Mouse (Mus musculus) CH12.LX (cell line): Measurements from ENCODE around the gene Prep. TPM values are rescaled to one million over a fixed set of nuclear protein-coding genes. Genes with fewer than 3 reads are reported as not detected.

Experiments
- DNase-seq: peaks from one replicate; pipeline ENCODE4 v3.0.0-alpha.2; 2013; ENCODE audit errors: extremely low read depth
- H3K27ac ChIP-seq: 2 replicates; pipeline ENCODE4 v1.5.1; 2012; ENCODE audit warnings: low read depth, mild to moderate bottlenecking, control low read depth, moderate library complexity; ENCODE audit not compliant: insufficient read depth
- H3K27me3 ChIP-seq: replicated peaks from 2 replicates; pipeline ENCODE3; 2012; ENCODE audit warnings: inconsistent platforms
- H3K36me3 ChIP-seq, 2 experiments: replicated peaks in 1 of 2; 2 replicates each; pipeline versions ENCODE3 to v1.6.1; 2012; ENCODE audit warnings: inconsistent platforms in 1 of 2, low read length in 1 of 2, mild to moderate bottlenecking in 1 of 2, mixed read lengths in 1 of 2, moderate library complexity in 1 of 2; ENCODE audit not compliant: control insufficient read depth in 1 of 2, insufficient read depth in 1 of 2
- H3K4me1 ChIP-seq, 2 experiments: 2 replicates each; pipeline ENCODE4 v1.6.1; 2012; ENCODE audit warnings: inconsistent platforms in 1 of 2, moderate library complexity in 1 of 2; ENCODE audit not compliant: insufficient read depth in 2 of 2, control insufficient read depth in 1 of 2
- H3K4me2 ChIP-seq: 2 replicates; pipeline ENCODE4 v1.6.1; 2012; ENCODE audit warnings: low read depth, mild to moderate bottlenecking, control low read depth; ENCODE audit not compliant: poor library complexity, insufficient read depth, severe bottlenecking
- H3K4me3 ChIP-seq, 3 experiments: fragments of 150-350 bp in 1 of 3; sonication (generic) in 1 of 3; replicated peaks in 1 of 3; 2 replicates each; pipeline versions ENCODE3 to v1.5.1; 2011 to 2012; ENCODE audit warnings: low read depth in 2 of 3, low read length in 2 of 3, mild to moderate bottlenecking in 2 of 3, moderate library complexity in 2 of 3, control low read depth in 1 of 3, improper control_type of control experiment in 1 of 3, inconsistent platforms in 1 of 3, mixed read lengths in 1 of 3; ENCODE audit not compliant: poor library complexity in 1 of 3
- H3K79me2 ChIP-seq: replicated peaks from 2 replicates; pipeline ENCODE4 v1.6.1; 2012; ENCODE audit warnings: mild to moderate bottlenecking, moderate library complexity; ENCODE audit not compliant: control insufficient read depth, poor library complexity, insufficient read depth, severe bottlenecking; ENCODE audit errors: extremely low read depth
- H3K9ac ChIP-seq: 2 replicates; pipeline ENCODE4 v1.6.1; 2012; ENCODE audit warnings: low read depth, mild to moderate bottlenecking, control low read depth, moderate library complexity; ENCODE audit not compliant: insufficient read depth
- H3K9me3 ChIP-seq: replicated peaks from 2 replicates; pipeline ENCODE3; 2012; ENCODE audit warnings: low read length, inconsistent platforms, mixed read lengths
- BHLHE40 ChIP-seq: IDR thresholded peaks from 2 replicates; pipeline ENCODE4 v1.6.1; 2011; ENCODE audit warnings: mild to moderate bottlenecking, low read depth, low read length, improper control_type of control experiment
- CTCF ChIP-seq, 2 experiments: IDR thresholded peaks in 1 of 2; conservative IDR thresholded peaks in 1 of 2; 2 replicates each; pipeline ENCODE4 v1.5.1; 2011 to 2012; ENCODE audit warnings: low read depth in 2 of 2, low read length in 2 of 2, improper control_type of control experiment in 1 of 2, inconsistent platforms in 1 of 2, mild to moderate bottlenecking in 1 of 2, moderate library complexity in 1 of 2
- E2F4 ChIP-seq: IDR thresholded peaks from 2 replicates; pipeline ENCODE4 v1.6.1; 2011; ENCODE audit warnings: low read depth, low read length, improper control_type of control experiment; ENCODE audit not compliant: insufficient replicate concordance
- ELF1 ChIP-seq: IDR thresholded peaks from 2 replicates; pipeline ENCODE4 v1.6.1; 2014; ENCODE audit warnings: low read depth, mild to moderate bottlenecking, inconsistent platforms, low read length, improper control_type of control experiment
- EP300 ChIP-seq: IDR thresholded peaks from 2 replicates; pipeline ENCODE4 v1.6.1; 2011; ENCODE audit warnings: low read length, improper control_type of control experiment
- ETS1 ChIP-seq: conservative IDR thresholded peaks from 2 replicates; pipeline ENCODE4 v1.6.1; 2012; ENCODE audit warnings: low read depth, mild to moderate bottlenecking, inconsistent platforms, low read length, improper control_type of control experiment, moderate library complexity
- GABPA ChIP-seq: IDR thresholded peaks from 2 replicates; pipeline ENCODE4 v1.6.1; 2012; ENCODE audit warnings: low read depth, low read length, improper control_type of control experiment, inconsistent platforms; ENCODE audit not compliant: insufficient replicate concordance
- IRF4 ChIP-seq: IDR thresholded peaks from 2 replicates; pipeline ENCODE4 v1.6.1; 2014; ENCODE audit warnings: low read depth, mild to moderate bottlenecking, inconsistent platforms, low read length, improper control_type of control experiment
- JUN ChIP-seq: IDR thresholded peaks from 2 replicates; pipeline ENCODE4 v1.6.1; 2011; ENCODE audit warnings: low read depth, mild to moderate bottlenecking, low read length, improper control_type of control experiment, moderate library complexity; ENCODE audit not compliant: insufficient read depth
- JUND ChIP-seq: conservative IDR thresholded peaks from 2 replicates; pipeline ENCODE4 v1.6.1; 2011; ENCODE audit warnings: low read depth, low read length, improper control_type of control experiment
- KAT2A ChIP-seq: IDR thresholded peaks from 2 replicates; pipeline ENCODE4 v1.6.1; 2012; ENCODE audit warnings: low read length, improper control_type of control experiment, inconsistent platforms; ENCODE audit not compliant: insufficient replicate concordance
- MAFK ChIP-seq: IDR thresholded peaks from 2 replicates; pipeline ENCODE4 v1.6.1; 2011; ENCODE audit warnings: low read length, improper control_type of control experiment; ENCODE audit not compliant: insufficient replicate concordance
- MAX ChIP-seq: IDR thresholded peaks from 2 replicates; pipeline ENCODE4 v1.6.1; 2011; ENCODE audit warnings: low read length, improper control_type of control experiment
- MAZ ChIP-seq: IDR thresholded peaks from 2 replicates; pipeline ENCODE4 v1.6.1; 2012; ENCODE audit warnings: low read depth, mild to moderate bottlenecking, inconsistent platforms, low read length, improper control_type of control experiment, moderate library complexity
- MXI1 ChIP-seq: IDR thresholded peaks from 2 replicates; pipeline ENCODE4 v1.6.1; 2011; ENCODE audit warnings: mild to moderate bottlenecking, low read depth, low read length, improper control_type of control experiment
- MYC ChIP-seq: IDR thresholded peaks from 2 replicates; pipeline ENCODE4 v1.6.1; 2011; ENCODE audit warnings: low read depth, mild to moderate bottlenecking, improper control_type of control experiment, low read length
- NELFE ChIP-seq: IDR thresholded peaks from 2 replicates; pipeline ENCODE4 v1.6.1; 2011; ENCODE audit warnings: low read depth, low read length, improper control_type of control experiment
- NRF1 ChIP-seq: IDR thresholded peaks from 2 replicates; pipeline ENCODE4 v1.6.1; 2014; ENCODE audit warnings: low read depth, mild to moderate bottlenecking, inconsistent platforms, low read length, improper control_type of control experiment, moderate library complexity
- POLR2AphosphoS2 ChIP-seq: IDR thresholded peaks from 2 replicates; pipeline ENCODE4 v1.6.1; 2011; ENCODE audit warnings: low read depth, low read length, improper control_type of control experiment
- RAD21 ChIP-seq: IDR thresholded peaks from 2 replicates; pipeline ENCODE4 v1.6.1; 2011; ENCODE audit warnings: low read depth, mild to moderate bottlenecking, low read length, improper control_type of control experiment, moderate library complexity
- RCOR1 ChIP-seq: conservative IDR thresholded peaks from 2 replicates; pipeline ENCODE4 v1.6.1; 2012; ENCODE audit warnings: low read depth, mild to moderate bottlenecking, inconsistent platforms, low read length, improper control_type of control experiment
- SIN3A ChIP-seq: IDR thresholded peaks from 2 replicates; pipeline ENCODE4 v1.6.1; 2012; ENCODE audit warnings: low read length, improper control_type of control experiment, inconsistent platforms
- SMC3 ChIP-seq: IDR thresholded peaks from 2 replicates; pipeline ENCODE4 v1.6.1; 2011; ENCODE audit warnings: low read depth, low read length, improper control_type of control experiment
- TCF12 ChIP-seq: IDR thresholded peaks from 2 replicates; pipeline ENCODE4 v1.6.1; 2014; ENCODE audit warnings: low read depth, mild to moderate bottlenecking, inconsistent platforms, low read length, improper control_type of control experiment
- UBTF ChIP-seq: IDR thresholded peaks from 2 replicates; pipeline ENCODE4 v1.6.1; 2012; ENCODE audit warnings: low read depth, mild to moderate bottlenecking, inconsistent platforms, low read length, improper control_type of control experiment, moderate library complexity
- USF1 ChIP-seq: IDR thresholded peaks from 2 replicates; pipeline ENCODE4 v1.6.1; 2014; ENCODE audit warnings: low read depth, mild to moderate bottlenecking, inconsistent platforms, low read length, improper control_type of control experiment
- USF2 ChIP-seq: conservative IDR thresholded peaks from 2 replicates; pipeline ENCODE4 v1.6.1; 2011; ENCODE audit warnings: low read depth, low read length, improper control_type of control experiment
- ZC3H11A ChIP-seq: IDR thresholded peaks from 2 replicates; pipeline ENCODE4 v1.6.1; 2012; ENCODE audit warnings: low read depth, mild to moderate bottlenecking, inconsistent platforms, low read length, improper control_type of control experiment
- ZMIZ1 ChIP-seq: IDR thresholded peaks from 2 replicates; pipeline ENCODE4 v1.6.1; 2012; ENCODE audit warnings: low read depth, mild to moderate bottlenecking, inconsistent platforms, low read length, improper control_type of control experiment
- dilution Hi-C: fragments of 300-500 bp; cut with MboI; formaldehyde crosslinking; loops from 2 replicates; pipeline ENCODE4 v1.14.3; 2020; ENCODE audit warnings: low sequenced_read_pairs; ENCODE audit not compliant: extremely low pct_unique_long_range_greater_than_20kb, extremely low pct_ligation_motif_present
- in situ Hi-C: fragments of 300-500 bp; cut with MboI; formaldehyde crosslinking; loops from 3 replicates; pipeline ENCODE4 v1.14.3; 2019; ENCODE audit warnings: low sequenced_read_pairs, low pct_ligation_motif_present, low pct_unique_long_range_greater_than_20kb, mixed read lengths
- polyA plus RNA-seq: library from polyadenylated mRNA; unstranded; fragments of >175 nt; gene quantifications from 2 replicates; pipeline ENCODE4 v1.2.1, GENCODE M21; 2012; ENCODE audit warnings: low read depth; ENCODE audit not compliant: insufficient read length
- total RNA-seq, 2 experiments: library from RNA; depleted of rRNA; stranded (reverse); fragments of 300-350 nt in 1 of 2; fragments of >200 nt in 1 of 2; gene quantifications; 2 replicates each; pipeline ENCODE4 v1.2.3; 2012 to 2014

The Prep gene
- total and polyA plus RNA-seq, 3 experiments, result 17.6 to 28.2 (median 25.7) TPM

DNA sequence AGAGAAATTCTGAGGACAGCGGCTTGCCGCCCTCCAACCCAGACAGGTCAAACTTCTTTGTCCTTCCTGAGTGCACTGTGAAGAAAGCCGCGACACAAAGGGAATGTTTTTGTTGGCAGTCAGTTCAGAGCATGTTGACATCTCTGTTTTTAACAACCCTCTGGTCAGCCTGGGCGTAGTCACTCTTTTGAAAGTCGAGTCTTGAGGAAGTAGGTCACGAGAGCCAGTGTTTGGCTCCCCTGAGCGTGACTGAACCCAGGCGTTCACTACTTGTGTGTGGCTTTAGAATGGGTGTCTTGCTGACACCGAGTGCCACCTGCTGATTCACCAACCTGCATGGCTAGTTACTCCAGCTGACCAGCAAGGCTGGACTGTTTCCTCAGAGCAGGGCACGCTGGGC lies 18.4 kb upstream of the Prep start:
- dilution Hi-C loops, result no loop called here
- no peak overlapping the region for H3K27ac ChIP-seq

DNA sequence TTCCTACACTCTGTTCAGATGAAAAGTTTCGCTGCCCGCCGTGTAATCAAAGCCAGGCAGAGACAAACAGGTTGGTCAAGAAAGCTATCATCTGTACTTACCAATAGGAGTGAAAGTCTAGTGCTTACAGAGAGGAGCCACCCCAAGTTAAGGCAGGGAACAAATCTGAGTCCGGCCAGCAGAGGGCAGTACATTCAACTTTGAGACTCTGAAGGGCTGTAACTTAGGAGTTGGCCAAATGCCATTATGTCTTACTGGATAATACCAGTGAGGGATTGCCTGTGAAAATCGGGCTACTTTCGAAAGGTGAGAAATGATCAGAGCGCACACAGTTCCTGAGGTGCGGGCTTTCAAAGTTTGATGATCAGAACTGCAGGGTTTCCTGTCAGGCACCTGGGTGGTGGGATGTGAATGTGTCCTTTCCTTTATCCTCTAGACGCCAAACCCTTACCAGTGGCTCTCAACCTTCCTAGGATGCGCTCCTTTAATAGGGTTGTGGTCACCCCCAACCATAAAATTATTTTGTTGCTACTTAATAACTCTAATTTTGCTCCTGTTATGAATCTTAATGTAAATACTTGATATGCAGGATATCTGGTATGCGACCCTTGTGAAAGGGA lies 15.8 kb upstream of the Prep start:
- Histone ChIP-seq H3K4me3 (no peak overlapping the region), H3K9ac (no peak overlapping the region), H3K79me2 (no peaks in the 10 kb centered on the region), H3K27me3 (no peaks in the 10 kb centered on the region), H3K27ac (no peak overlapping the region), H3K4me2 (0 out of 2 replicates have a peak overlapping the region, but pooled peaks have one; percentile 55), H3K4me1 (peaks cover 2 to 11% of the 10 kb centered on the region in 2 experiments; a peak in 3 of 4 replicates), H3K9me3 (peaks cover 3% of the 10 kb centered on the region), H3K36me3 (no peaks in the 10 kb centered on the region)
- DNase-seq, result peak; percentile 81
- dilution Hi-C loops (no loop called here), in situ Hi-C loops (no loop called here)
- TF ChIP-seq RAD21, result peak; percentile 73
- TF ChIP-seq EP300, result no peak
- TF ChIP-seq JUN, result no peak
- TF ChIP-seq USF1, result no peak
- TF ChIP-seq POLR2AphosphoS2, result no peak
- peak; percentile 60 to 90 for TF ChIP-seq CTCF (conservative IDR thresholded peaks at IDR 0.05 in 1 of 2, IDR thresholded peaks at IDR 0.05 in 1 of 2; ENCODE audit: low read depth in 2 of 2, low read length in 2 of 2)
- TF ChIP-seq MAFK, result no peak
- 0 out of 2 replicates have a peak, but pooled peaks have one; percentile 22 for TF ChIP-seq MXI1
- no peak for TF ChIP-seq E2F4
- TF ChIP-seq RCOR1, result no peak
- TF ChIP-seq MYC, result 0 out of 2 replicates have a peak, but pooled peaks have one; percentile 26
- no peak for TF ChIP-seq MAX
- no peak for TF ChIP-seq GABPA
- no peak for TF ChIP-seq NRF1
- TF ChIP-seq SMC3, result peak; percentile 83
- 0 out of 2 replicates have a peak, but pooled peaks have one; percentile 15 for TF ChIP-seq MAZ
- TF ChIP-seq USF2, result no peak
- peak; percentile 48 for TF ChIP-seq ZC3H11A
- 0 out of 2 replicates have a peak, but pooled peaks have one; percentile 42 for TF ChIP-seq NELFE
- TF ChIP-seq IRF4, result peak; percentile 45; the same call in 1 of the 2 replicates
- peak; percentile 46; the same call in 1 of the 2 replicates for TF ChIP-seq SIN3A
- TF ChIP-seq ZMIZ1, result no peak
- no peak for TF ChIP-seq ETS1
- no peak for TF ChIP-seq ELF1

More for the DNA sequence above, 18.4 kb upstream of the Prep start:
- in situ Hi-C loops, result loop anchor here (5.0 to 10.0 kb wide), 2 partner anchors 324 to 594 kb away; no protein-coding TSS in a partner anchor
- H3K79me2 ChIP-seq, result no peaks in the 10 kb centered on the region
- no peak overlapping the region for H3K4me3 ChIP-seq
- TF ChIP-seq RAD21 (peak; percentile 26), ELF1 (no peak), SMC3 (peak; percentile 3; the same call in 1 of the 2 replicates), TCF12 (0 out of 2 replicates have a peak, but pooled peaks have one; percentile 13), RCOR1 (no peak), KAT2A (no peak), E2F4 (no peak), JUND (no peak), BHLHE40 (peak; percentile 88), IRF4 (no peak), MYC (no peak), CTCF (conservative IDR thresholded peaks at IDR 0.05 in 1 of 2, IDR thresholded peaks at IDR 0.05 in 1 of 2; ENCODE audit: low read depth in 2 of 2, low read length in 2 of 2) (peak in 1 of 2 experiments; percentile 37; a peak in 2 of 4 replicates), UBTF (no peak), ETS1 (0 out of 2 replicates have a peak, but pooled peaks have one; percentile 10)
- H3K4me1 ChIP-seq, result peaks cover 2 to 11% of the 10 kb centered on the region in 2 experiments; a peak in 3 of 4 replicates
- no peaks in the 10 kb centered on the region for H3K36me3 ChIP-seq
- H3K4me2 ChIP-seq, result peak overlapping the region; percentile 61; the same call in 1 of the 2 replicates
- peaks cover 1% of the 10 kb centered on the region for H3K9me3 ChIP-seq
- H3K9ac ChIP-seq, result no peak overlapping the region
- H3K27me3 ChIP-seq, result no peaks in the 10 kb centered on the region
- no peak for DNase-seq
